ENCODE assay signal across 8 mouse cellular contexts in the genomic region with DNA sequence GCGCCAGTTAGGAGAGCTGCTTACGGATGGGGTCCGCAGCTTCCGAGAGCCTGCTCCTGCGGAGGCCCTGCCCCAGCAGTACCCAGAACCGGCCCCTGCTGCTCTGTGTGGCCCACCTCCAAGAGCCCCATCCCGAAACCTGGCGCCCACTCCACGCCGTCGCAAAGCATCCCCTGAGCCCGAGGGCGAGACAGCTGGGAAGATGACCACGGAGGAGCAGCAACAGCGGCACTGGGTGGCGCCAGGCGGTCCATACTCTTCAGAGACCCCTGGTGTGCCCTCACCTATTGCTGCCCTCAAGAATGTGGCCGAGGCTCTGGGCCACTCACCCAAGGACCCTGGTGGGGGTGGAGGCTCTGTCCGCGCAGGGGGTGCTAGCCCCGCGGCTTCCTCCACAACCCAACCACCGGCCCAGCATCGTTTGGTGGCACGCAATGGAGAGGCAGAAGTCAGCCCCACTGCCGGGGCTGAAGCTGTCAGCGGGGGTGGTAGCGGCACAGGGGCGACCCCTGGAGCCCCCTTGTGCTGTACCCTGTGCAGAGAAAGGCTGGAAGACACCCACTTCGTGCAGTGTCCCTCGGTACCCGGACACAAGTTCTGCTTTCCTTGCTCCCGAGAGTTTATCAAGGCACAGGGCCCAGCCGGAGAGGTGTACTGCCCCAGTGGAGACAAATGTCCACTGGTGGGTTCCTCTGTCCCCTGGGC. TPM values are rescaled to one million over a fixed set of nuclear protein-coding genes. Genes with fewer than 3 reads are reported as not detected.
DNase-seq lines count a peak whose midpoint lies in the region; ATAC-seq and TF ChIP-seq lines count a peak whose summit lies in the region.
"Had no signal": no experiment of that assay in that cellular context is flagged by ENCODE, and none has a peak within 500 bp of the region (broad histone marks: within the 10 kb centered on the region; RNA-seq: fewer than 3 reads in every experiment).

No protein-coding gene starts in this region.

- no peak for DNase-seq in liver, adult 2 months (ENCODE audit: extremely low read depth, low read depth, low spot score)
- DNase-seq in liver = no peak
- no peak for DNase-seq in forebrain, embryonic 11.5 days (ENCODE audit: low spot score)
- DNase-seq in gastrocnemius, postnatal 10 days = no peak
- DNase-seq in right cerebral cortex, postnatal 36 days (ENCODE audit: low spot score in 2 of 2) = no peak

- H3K36me3 ChIP-seq in liver, adult 2 months (ENCODE audit: control insufficient read depth, insufficient read depth, low read length) = no peaks in the 10 kb centered on the region
- H3K36me3 ChIP-seq in forebrain, embryonic 11.5 days (ENCODE audit: control insufficient read depth, insufficient read depth, low read length) = peaks cover 5% of the 10 kb centered on the region; the same call in 1 of the 2 replicates
- H3K36me3 ChIP-seq in limb, embryonic 12.5 days = peaks cover 40% of the 10 kb centered on the region
- H3K36me3 ChIP-seq in small intestine, adult 2 months (ENCODE audit: control insufficient read depth, insufficient read depth, low read length) = peaks cover 7% of the 10 kb centered on the region; the same call in 1 of the 2 replicates

- peaks cover 42% of the 10 kb centered on the region for H3K4me1 ChIP-seq in liver, adult 2 months (ENCODE audit: control insufficient read depth, insufficient read depth, low read length)
- H3K4me1 ChIP-seq in forebrain, embryonic 11.5 days (replicated peaks; ENCODE audit: control insufficient read depth, insufficient read depth, low read length) = peaks cover 21% of the 10 kb centered on the region
- peaks cover 44% of the 10 kb centered on the region for H3K4me1 ChIP-seq in limb, embryonic 12.5 days (replicated peaks)
- peaks cover 32% of the 10 kb centered on the region for H3K4me1 ChIP-seq in small intestine, adult 2 months (ENCODE audit: control insufficient read depth, insufficient read depth, insufficient read length, low read length)

- H3K79me2 ChIP-seq in liver, adult 2 months (ENCODE audit: control insufficient read depth, insufficient read depth, low read length) = peaks cover 18% of the 10 kb centered on the region

- H3K27me3 ChIP-seq in liver, adult 2 months (ENCODE audit: control insufficient read depth, insufficient read depth, low read length) = no peaks in the 10 kb centered on the region
- no peaks in the 10 kb centered on the region for H3K27me3 ChIP-seq in forebrain, embryonic 11.5 days (ENCODE audit: control insufficient read depth, insufficient read depth, low read length)
- H3K27me3 ChIP-seq in limb, embryonic 12.5 days = no peaks in the 10 kb centered on the region
- no peaks in the 10 kb centered on the region for H3K27me3 ChIP-seq in small intestine, adult 2 months (ENCODE audit: control insufficient read depth, insufficient read depth, low read length)

- no peak for TF ChIP-seq CTCF in liver, adult 2 months (IDR thresholded peaks at IDR 0.05; ENCODE audit: low read depth, low read length)
- TF ChIP-seq CTCF in small intestine, adult 2 months (IDR thresholded peaks at IDR 0.05; ENCODE audit: extremely low read depth, insufficient read length, insufficient replicate concordance, low read depth, low read length) = no peak

- TF ChIP-seq POLR2A in liver, adult 2 months (IDR thresholded peaks at IDR 0.05; ENCODE audit: extremely low read depth, insufficient read depth, low read length) = no peak
- TF ChIP-seq POLR2A in small intestine, adult 2 months (IDR thresholded peaks at IDR 0.05; ENCODE audit: low read depth, low read length) = no peak

- H3K9ac ChIP-seq in liver, adult 2 months (ENCODE audit: low read depth, low read length) = peak overlapping the region; percentile 9; the same call in 1 of the 2 replicates
- H3K9ac ChIP-seq in forebrain, embryonic 11.5 days (ENCODE audit: low read length) = peak overlapping the region; percentile 29
- H3K9ac ChIP-seq in limb, embryonic 12.5 days (replicated peaks) = peak overlapping the region; percentile 89; the same call in 1 of the 2 replicates

- no peaks in the 10 kb centered on the region for H3K9me3 ChIP-seq in forebrain, embryonic 11.5 days (ENCODE audit: control insufficient read depth, low read length)
- H3K9me3 ChIP-seq in limb, embryonic 12.5 days = no peaks in the 10 kb centered on the region

- no peak for ATAC-seq in forebrain, embryonic 11.5 days (replicated peaks; ENCODE audit: low FRiP score)
- ATAC-seq in limb, embryonic 12.5 days (ENCODE audit: insufficient number of reproducible peaks, insufficient read depth, low FRiP score, low TSS enrichment, low read depth) = no peak

- peak overlapping the region; percentile 71; the same call in 1 of the 2 replicates for H3K4me3 ChIP-seq in liver, adult 2 months (ENCODE audit: insufficient read depth, low read depth, low read length)
- H3K4me3 ChIP-seq in forebrain, embryonic 11.5 days (ENCODE audit: low read depth, low read length) = peak overlapping the region; percentile 94
- peak overlapping the region; percentile 96 for H3K4me3 ChIP-seq in limb, embryonic 12.5 days (replicated peaks)
- peak overlapping the region; percentile 97 for H3K4me3 ChIP-seq in small intestine, adult 2 months (ENCODE audit: low read depth, low read length)

- WGBS in liver, adult 2 months = 55% methylated on average over 34 of the region's 34 CpGs
- WGBS in forebrain, embryonic 11.5 days = 83% methylated on average over 34 of the region's 34 CpGs
- 82% methylated on average over 34 of the region's 34 CpGs for WGBS in limb, embryonic 12.5 days
- WGBS in small intestine, adult 2 months = 30% methylated on average over 34 of the region's 34 CpGs

- H3K4me2 ChIP-seq in forebrain, embryonic 11.5 days (ENCODE audit: low read depth, low read length, severe bottlenecking) = peak overlapping the region; percentile 98
- peak overlapping the region; percentile 100 for H3K4me2 ChIP-seq in limb, embryonic 12.5 days

- no peak overlapping the region for H3K27ac ChIP-seq in liver, adult 2 months (replicated peaks; ENCODE audit: insufficient read depth, low read depth, low read length)
- H3K27ac ChIP-seq in forebrain, embryonic 11.5 days (ENCODE audit: low read depth, low read length) = no peak overlapping the region
- H3K27ac ChIP-seq in limb, embryonic 12.5 days = 0 out of 2 replicates have a peak overlapping the region, but pooled peaks have one; percentile 5
- no peak overlapping the region for H3K27ac ChIP-seq in small intestine, adult 2 months (ENCODE audit: insufficient read depth, low read depth, low read length)

RNA-seq across cellular contexts. Expression of gene Irf2bp1, which starts 1.7 kb away (rescaled TPM):
- 4.5 and 7.3 TPM in 2 replicates for total RNA-seq in liver, adult 2 months (2014; rRNA removed)
- 13.2 and 14.6 TPM in 2 replicates for polyA plus RNA-seq in liver, adult 2 months (2012; rRNA removed)
- polyA plus RNA-seq in forebrain, embryonic 11.5 days (2014; fragmentation: Nextera tagmentation; extraction: Ambion mirVana) = 31.6 and 39.4 TPM in 2 replicates
- 44.4 and 47.5 TPM in 2 replicates for polyA plus RNA-seq in limb, embryonic 12.5 days (2016; fragmentation: Nextera tagmentation; extraction: Ambion mirVana)
- 17.0 and 25.8 TPM in 2 replicates for polyA plus RNA-seq in small intestine, adult 2 months (2012; rRNA removed)
- total RNA-seq in gastrocnemius, postnatal 10 days (2021) = 10 to 100 TPM; 20.4 to 24.0 TPM

RNA-seq across cellular contexts. Expression of gene Mypop, which starts 14.5 kb away (rescaled TPM):
- total RNA-seq in liver, adult 2 months (2014; rRNA removed) = 0.54 and 0.65 TPM in 2 replicates
- polyA plus RNA-seq in liver, adult 2 months (2012; rRNA removed) = 2.7 and 3.1 TPM in 2 replicates
- 4.6 and 4.7 TPM in 2 replicates for polyA plus RNA-seq in forebrain, embryonic 11.5 days (2014; fragmentation: Nextera tagmentation; extraction: Ambion mirVana)
- 6.4 and 6.5 TPM in 2 replicates for polyA plus RNA-seq in limb, embryonic 12.5 days (2016; fragmentation: Nextera tagmentation; extraction: Ambion mirVana)
- polyA plus RNA-seq in small intestine, adult 2 months (2012; rRNA removed) = 1.9 and 2.3 TPM in 2 replicates
- total RNA-seq in gastrocnemius, postnatal 10 days (2021) = 1 to 10 TPM; 2.0 to 3.5 TPM

RNA-seq across cellular contexts. Expression of gene Foxa3, which starts 17.8 kb away (rescaled TPM):
- total RNA-seq in liver, adult 2 months (2014; rRNA removed) = 31.2 and 60.1 TPM in 2 replicates
- polyA plus RNA-seq in liver, adult 2 months (2012; rRNA removed) = 47.4 and 54.1 TPM in 2 replicates
- not detected in 2 replicates for polyA plus RNA-seq in forebrain, embryonic 11.5 days (2014; fragmentation: Nextera tagmentation; extraction: Ambion mirVana)
- 0.81 and 1.8 TPM in 2 replicates for polyA plus RNA-seq in limb, embryonic 12.5 days (2016; fragmentation: Nextera tagmentation; extraction: Ambion mirVana)
- polyA plus RNA-seq in small intestine, adult 2 months (2012; rRNA removed) = 17.8 and 19.9 TPM in 2 replicates
- under 1 TPM in 1 of 2 experiments, not detected in 1; 0.16 TPM for total RNA-seq in gastrocnemius, postnatal 10 days (2021)
- polyA plus RNA-seq: brain, embryonic 14.5 days had no signal

RNA-seq across cellular contexts. Expression of gene Nanos2, which starts 18.4 kb away (rescaled TPM):
- not detected in 2 replicates for total RNA-seq in liver, adult 2 months (2014; rRNA removed)
- polyA plus RNA-seq in liver, adult 2 months (2012; rRNA removed) = not detected in 2 replicates
- not detected in 2 replicates for polyA plus RNA-seq in forebrain, embryonic 11.5 days (2014; fragmentation: Nextera tagmentation; extraction: Ambion mirVana)
- polyA plus RNA-seq in limb, embryonic 12.5 days (2016; fragmentation: Nextera tagmentation; extraction: Ambion mirVana) = not detected in 2 replicates
- not detected in 2 replicates for polyA plus RNA-seq in small intestine, adult 2 months (2012; rRNA removed)
- total RNA-seq in gastrocnemius, postnatal 10 days (2021) = not detected

RNA-seq across cellular contexts. Expression of gene Sympk, which starts 18.6 kb away (rescaled TPM):
- 21.5 and 29.5 TPM in 2 replicates for total RNA-seq in liver, adult 2 months (2014; rRNA removed)
- 37.3 and 46.9 TPM in 2 replicates for polyA plus RNA-seq in liver, adult 2 months (2012; rRNA removed)
- polyA plus RNA-seq in forebrain, embryonic 11.5 days (2014; fragmentation: Nextera tagmentation; extraction: Ambion mirVana) = 31.0 and 39.7 TPM in 2 replicates
- polyA plus RNA-seq in limb, embryonic 12.5 days (2016; fragmentation: Nextera tagmentation; extraction: Ambion mirVana) = 51.9 and 56.0 TPM in 2 replicates
- polyA plus RNA-seq in small intestine, adult 2 months (2012; rRNA removed) = 50.4 and 71.8 TPM in 2 replicates
- total RNA-seq in gastrocnemius, postnatal 10 days (2021) = 10 to 100 TPM; 39.9 to 45.0 TPM

Comparison
In these comparisons a context has a peak if more than half of its experiments do, and no peak if none do; other contexts are left out.
1. H3K9ac ChIP-seq: peak in every context shown above with its lines; median percentile 89 in limb, embryonic 12.5 days; 29 in forebrain, embryonic 11.5 days; 9 in liver, adult 2 months.